Mouse (Mus musculus) lung, postnatal 0 days (tissue): ENCODE measurements at regions not wholly inside any gene's neighbourhood (a gene's known extent, or its start where the extent isn't known, plus 50 kb on each side); places are given as distances from the start of the nearest gene placed in this dataset.

Source experiments
- CTCF ChIP-seq: IDR thresholded peaks from 2 replicates; pipeline ENCODE4 v1.5.1; 2016; ENCODE audit warnings: antibody characterized with exemption, mild to moderate bottlenecking
- EP300 ChIP-seq: IDR thresholded peaks from 2 replicates; pipeline ENCODE4 v1.6.1; 2016; ENCODE audit warnings: antibody characterized with exemption, mild to moderate bottlenecking, control low read depth

- TF ChIP-seq EP300 (no peak), CTCF (no peak)
Observed at GRCm38 (mm10) chr8:103644845-103645244, 456.6 kb upstream of the Cdh5 start.
